Mouse (Mus musculus) MEL (cell line): Measurements from ENCODE around the gene Olfr955. TPM values are rescaled to one million over a fixed set of nuclear protein-coding genes. Genes with fewer than 3 reads are reported as not detected.
A peak's percentile ranks its signal among the peaks of the same experiment; 100 is the strongest.

ENCODE experiments used
- DNase-seq: peaks from one replicate; pipeline ENCODE4 v3.0.0; 2011; ENCODE audit warnings: low read depth, low spot score
- H3K27ac ChIP-seq: 2 replicates; pipeline ENCODE4 v1.5.1; 2012; ENCODE audit warnings: low read depth, mild to moderate bottlenecking, control low read depth, low read length, moderate library complexity; ENCODE audit not compliant: control insufficient read depth
- H3K27me3 ChIP-seq, 2 experiments: fragments of 150-350 bp in 1 of 2; sonication (generic) in 1 of 2; 2 replicates each; pipeline ENCODE4 v1.6.1; 2012; ENCODE audit warnings: low read length in 2 of 2, mild to moderate bottlenecking in 2 of 2, improper control_type of control experiment in 1 of 2, moderate library complexity in 1 of 2; ENCODE audit not compliant: insufficient read depth in 2 of 2, control insufficient read depth in 1 of 2
- H3K36me3 ChIP-seq, 2 experiments: 2 replicates each; pipeline ENCODE4 v1.6.1; 2012 to 2014; ENCODE audit warnings: low read length in 2 of 2, improper control_type of control experiment in 1 of 2, inconsistent platforms in 1 of 2, mild to moderate bottlenecking in 1 of 2; ENCODE audit not compliant: insufficient read depth in 2 of 2, control insufficient read depth in 1 of 2
- H3K4me1 ChIP-seq, 2 experiments: fragments of 150-350 bp in 1 of 2; sonication (generic) in 1 of 2; 2 replicates each; pipeline ENCODE4 v1.6.1; 2012; ENCODE audit warnings: low read length in 2 of 2, improper control_type of control experiment in 1 of 2, mild to moderate bottlenecking in 1 of 2; ENCODE audit not compliant: insufficient read depth in 2 of 2, control insufficient read depth in 1 of 2
- H3K4me3 ChIP-seq, 2 experiments: fragments of 150-350 bp in 1 of 2; sonication (generic) in 1 of 2; 2 replicates each; pipeline ENCODE4 v1.5.1; 2012; ENCODE audit warnings: low read depth in 2 of 2, low read length in 2 of 2, mild to moderate bottlenecking in 2 of 2, moderate library complexity in 2 of 2, control low read depth in 1 of 2, improper control_type of control experiment in 1 of 2; ENCODE audit not compliant: control insufficient read depth in 1 of 2, insufficient read depth in 1 of 2
- H3K79me2 ChIP-seq: 2 replicates; pipeline ENCODE4 v1.6.1; 2012; ENCODE audit warnings: mild to moderate bottlenecking, low read length, moderate library complexity; ENCODE audit not compliant: control insufficient read depth, poor library complexity, insufficient read depth
- H3K9ac ChIP-seq: 2 replicates; pipeline ENCODE4 v1.6.1; 2012; ENCODE audit warnings: low read depth, mild to moderate bottlenecking, control low read depth, low read length, moderate library complexity; ENCODE audit not compliant: control insufficient read depth, poor library complexity, severe bottlenecking
- H3K9me3 ChIP-seq: fragments of 150-350 bp; sonication (generic); replicated peaks from 2 replicates; pipeline ENCODE4 v1.6.1; 2012; ENCODE audit warnings: mild to moderate bottlenecking, low read length, improper control_type of control experiment, moderate library complexity; ENCODE audit not compliant: insufficient read depth
- CHD2 ChIP-seq: IDR thresholded peaks from 2 replicates; pipeline ENCODE4 v1.6.1; 2011; ENCODE audit warnings: low read length, improper control_type of control experiment
- CTCF ChIP-seq, 3 experiments: IDR thresholded peaks in 2 of 3; conservative IDR thresholded peaks in 1 of 3; 2 replicates each; pipeline ENCODE4 v1.5.1; 2011 to 2012; ENCODE audit warnings: low read length in 3 of 3, low read depth in 2 of 3, mild to moderate bottlenecking in 2 of 3, improper control_type of control experiment in 1 of 3, inconsistent platforms in 1 of 3, mixed read lengths in 1 of 3, moderate library complexity in 1 of 3; ENCODE audit not compliant: control insufficient read depth in 1 of 3, insufficient read depth in 1 of 3, poor library complexity in 1 of 3, severe bottlenecking in 1 of 3
- E2F4 ChIP-seq: IDR thresholded peaks from 2 replicates; pipeline ENCODE4 v1.6.1; 2011; ENCODE audit warnings: low read depth, low read length, improper control_type of control experiment, borderline replicate concordance
- EP300 ChIP-seq, 2 experiments: IDR thresholded peaks; 2 replicates each; pipeline ENCODE4 v1.6.1; 2011; ENCODE audit warnings: improper control_type of control experiment in 2 of 2, low read length in 2 of 2, low read depth in 1 of 2, mild to moderate bottlenecking in 1 of 2
- GATA1 ChIP-seq: IDR thresholded peaks from 2 replicates; pipeline ENCODE4 v1.6.1; 2011; ENCODE audit warnings: low read depth, low read length, improper control_type of control experiment
- HCFC1 ChIP-seq: IDR thresholded peaks from 2 replicates; pipeline ENCODE4 v1.6.1; 2012; ENCODE audit warnings: low read depth, mild to moderate bottlenecking, inconsistent platforms, low read length, improper control_type of control experiment, moderate library complexity
- JUND ChIP-seq: IDR thresholded peaks from 2 replicates; pipeline ENCODE4 v1.6.1; 2011; ENCODE audit warnings: low read depth, mild to moderate bottlenecking, improper control_type of control experiment, low read length
- MAX ChIP-seq: IDR thresholded peaks from 2 replicates; pipeline ENCODE4 v1.6.1; 2011; ENCODE audit warnings: low read length, improper control_type of control experiment
- MAZ ChIP-seq: IDR thresholded peaks from 2 replicates; pipeline ENCODE4 v1.6.1; 2012; ENCODE audit warnings: low read depth, mild to moderate bottlenecking, inconsistent platforms, low read length, improper control_type of control experiment
- MXI1 ChIP-seq: IDR thresholded peaks from 2 replicates; pipeline ENCODE4 v1.6.1; 2011; ENCODE audit warnings: mild to moderate bottlenecking, low read depth, low read length, improper control_type of control experiment
- MYB ChIP-seq: IDR thresholded peaks from 2 replicates; pipeline ENCODE4 v1.6.1; 2011; ENCODE audit warnings: mild to moderate bottlenecking, low read depth, low read length, improper control_type of control experiment
- NELFE ChIP-seq: IDR thresholded peaks from 2 replicates; pipeline ENCODE4 v1.6.1; 2011; ENCODE audit warnings: low read depth, low read length, improper control_type of control experiment
- NRF1 ChIP-seq: IDR thresholded peaks from 2 replicates; pipeline ENCODE4 v1.6.1; 2014; ENCODE audit warnings: low read depth, mild to moderate bottlenecking, inconsistent platforms, low read length, improper control_type of control experiment, moderate library complexity; ENCODE audit not compliant: poor library complexity, insufficient read depth, severe bottlenecking
- POLR2A ChIP-seq, 2 experiments: IDR thresholded peaks; 2 replicates each; pipeline ENCODE4 v1.6.1; 2011 to 2012; ENCODE audit warnings: low read length in 2 of 2, mild to moderate bottlenecking in 2 of 2, control low read depth in 1 of 2, improper control_type of control experiment in 1 of 2, low read depth in 1 of 2, moderate library complexity in 1 of 2; ENCODE audit not compliant: control insufficient read depth in 1 of 2, insufficient read depth in 1 of 2, poor library complexity in 1 of 2
- POLR2AphosphoS2 ChIP-seq: IDR thresholded peaks from 2 replicates; pipeline ENCODE4 v1.6.1; 2011; ENCODE audit warnings: low read length, improper control_type of control experiment
- POLR2AphosphoS5 ChIP-seq: IDR thresholded peaks from 2 replicates; pipeline ENCODE4 v1.6.1; 2012; ENCODE audit warnings: low read depth, borderline replicate concordance, mild to moderate bottlenecking, inconsistent platforms, low read length, moderate library complexity, mixed read lengths
- RAD21 ChIP-seq: IDR thresholded peaks from 2 replicates; pipeline ENCODE4 v1.6.1; 2011; ENCODE audit warnings: mild to moderate bottlenecking, low read depth, low read length, improper control_type of control experiment
- RCOR1 ChIP-seq: IDR thresholded peaks from 2 replicates; pipeline ENCODE4 v1.6.1; 2012; ENCODE audit warnings: low read depth, mild to moderate bottlenecking, inconsistent platforms, low read length, improper control_type of control experiment
- SMC3 ChIP-seq: IDR thresholded peaks from 2 replicates; pipeline ENCODE4 v1.6.1; 2011; ENCODE audit warnings: low read depth, low read length, improper control_type of control experiment
- TAL1 ChIP-seq: IDR thresholded peaks from 2 replicates; pipeline ENCODE4 v1.6.1; 2012; ENCODE audit warnings: mild to moderate bottlenecking, inconsistent platforms, low read length, moderate library complexity, mixed read lengths
- TCF12 ChIP-seq: IDR thresholded peaks from 2 replicates; pipeline ENCODE4 v1.6.1; 2014; ENCODE audit warnings: low read depth, mild to moderate bottlenecking, inconsistent platforms, low read length, improper control_type of control experiment, moderate library complexity
- UBTF ChIP-seq: IDR thresholded peaks from 2 replicates; pipeline ENCODE4 v1.6.1; 2012; ENCODE audit warnings: low read depth, mild to moderate bottlenecking, inconsistent platforms, low read length, improper control_type of control experiment, moderate library complexity, borderline replicate concordance; ENCODE audit not compliant: insufficient read depth
- USF1 ChIP-seq: IDR thresholded peaks from 2 replicates; pipeline ENCODE4 v1.6.1; 2014; ENCODE audit warnings: low read depth, mild to moderate bottlenecking, inconsistent platforms, low read length, improper control_type of control experiment, moderate library complexity
- ZC3H11A ChIP-seq: IDR thresholded peaks from 2 replicates; pipeline ENCODE4 v1.6.1; 2012; ENCODE audit warnings: low read depth, mild to moderate bottlenecking, inconsistent platforms, low read length, improper control_type of control experiment
- ZMIZ1 ChIP-seq: IDR thresholded peaks from 2 replicates; pipeline ENCODE4 v1.6.1; 2012; ENCODE audit warnings: low read depth, mild to moderate bottlenecking, inconsistent platforms, low read length, improper control_type of control experiment, moderate library complexity
- polyA plus RNA-seq, 2 experiments: library from polyadenylated mRNA; stranded (reverse) in 1 of 2; unstranded in 1 of 2; fragments of >175 nt in 1 of 2; fragments of >200 nt in 1 of 2; gene quantifications; 2 replicates each; pipeline versions ENCODE4 v1.2.1 to v1.2.4; 2012; ENCODE audit warnings: low replicate concordance in 2 of 2, low read depth in 1 of 2; ENCODE audit not compliant: insufficient read length in 2 of 2, insufficient read depth in 1 of 2, missing spikeins in 1 of 2
- total RNA-seq: library from RNA; depleted of rRNA; stranded (reverse); fragments of 300-350 nt; gene quantifications from 2 replicates; pipeline ENCODE4 v1.2.3, GENCODE M21; 2012

The Olfr955 gene
- total and polyA plus RNA-seq, 3 experiments, result not detected

DNA sequence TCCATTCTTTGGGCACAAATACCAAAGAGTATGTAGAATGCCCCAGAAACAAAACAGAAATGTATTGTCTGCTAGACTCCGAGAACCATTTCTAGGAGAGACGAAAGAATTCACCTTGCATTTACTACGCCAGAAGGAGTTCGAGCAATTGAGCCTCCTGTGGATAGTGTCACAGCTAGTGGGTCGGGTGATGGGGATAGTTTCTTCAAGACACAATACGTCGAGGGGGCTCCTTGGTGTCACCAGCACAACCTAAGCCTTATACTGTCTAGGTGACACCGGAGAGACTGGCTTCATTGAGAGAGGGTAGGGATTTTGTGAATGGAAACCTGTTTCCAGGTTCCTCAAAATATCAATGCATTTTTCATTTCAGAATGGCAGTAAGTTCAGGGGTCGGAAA, 37.7 kb upstream of the Olfr955 start:
- Histone ChIP-seq H3K9ac (no peak overlapping the region), H3K9me3 (no peaks in the 10 kb centered on the region), H3K4me3 (no peak overlapping the region), H3K79me2 (no peaks in the 10 kb centered on the region), H3K4me1 (no peaks in the 10 kb centered on the region), H3K27me3 (no peaks in the 10 kb centered on the region), H3K36me3 (no peaks in the 10 kb centered on the region), H3K27ac (no peak overlapping the region)
- DNase-seq, result no peak
- TF ChIP-seq RAD21, result no peak
- TF ChIP-seq ZC3H11A, result no peak
- TF ChIP-seq TAL1, result no peak
- TF ChIP-seq NELFE, result no peak
- no peak for TF ChIP-seq HCFC1
- no peak for TF ChIP-seq MYB
- TF ChIP-seq JUND, result no peak
- no peak for TF ChIP-seq E2F4
- no peak for TF ChIP-seq POLR2A (IDR thresholded peaks at IDR 0.05; ENCODE audit: control insufficient read depth in 1 of 2, insufficient read depth in 1 of 2, low read depth in 1 of 2, low read length in 2 of 2, poor library complexity in 1 of 2)
- TF ChIP-seq ZMIZ1, result no peak
- TF ChIP-seq NRF1, result no peak
- no peak for TF ChIP-seq MXI1
- no peak for TF ChIP-seq RCOR1
- TF ChIP-seq MAZ, result no peak
- TF ChIP-seq UBTF, result no peak
- no peak for TF ChIP-seq POLR2AphosphoS5

DNA sequence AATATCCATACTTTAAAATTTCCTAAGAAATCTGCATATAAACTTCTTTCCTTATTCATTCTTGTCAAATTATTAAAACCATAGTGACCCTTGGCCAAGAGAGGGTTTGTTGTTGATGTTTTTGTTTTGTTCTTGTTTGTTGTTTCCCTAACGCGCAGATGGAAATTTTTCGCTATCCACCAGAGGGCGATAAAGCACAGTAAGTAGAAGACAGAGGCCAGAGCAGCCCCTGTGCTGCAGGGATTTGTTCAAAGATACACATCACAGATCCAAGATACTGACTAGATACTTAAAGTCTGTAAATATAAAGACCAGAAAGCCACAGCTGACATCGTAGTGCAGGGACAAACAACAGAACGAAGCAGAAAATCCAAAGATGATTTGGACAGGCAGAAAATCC, 37.3 kb upstream of the Olfr955 start:
- no peak overlapping the region for H3K27ac ChIP-seq
- H3K4me3 ChIP-seq, result no peak overlapping the region
- no peak overlapping the region for H3K9ac ChIP-seq
- no peaks in the 10 kb centered on the region for H3K79me2 ChIP-seq
- no peaks in the 10 kb centered on the region for H3K4me1 ChIP-seq
- no peaks in the 10 kb centered on the region for H3K9me3 ChIP-seq
- TF ChIP-seq CTCF (IDR thresholded peaks at IDR 0.05 in 2 of 3, conservative IDR thresholded peaks at IDR 0.05 in 1 of 3; ENCODE audit: control insufficient read depth in 1 of 3, insufficient read depth in 1 of 3, low read depth in 2 of 3, low read length in 3 of 3, poor library complexity in 1 of 3, severe bottlenecking in 1 of 3) (peak; percentile 18 to 41 (median 32); a peak in 4 of 6 replicates), GATA1 (no peak), POLR2AphosphoS2 (no peak), RAD21 (peak; percentile 32), USF1 (no peak), CHD2 (no peak), E2F4 (no peak), MAX (no peak), MYB (no peak), SMC3 (peak; percentile 22; the same call in 1 of the 2 replicates), EP300 (IDR thresholded peaks at IDR 0.05; ENCODE audit: low read depth in 1 of 2, low read length in 2 of 2) (no peak), TCF12 (no peak), MXI1 (no peak)
- no peaks in the 10 kb centered on the region for H3K36me3 ChIP-seq
- no peaks in the 10 kb centered on the region for H3K27me3 ChIP-seq
- peak; percentile 22 for DNase-seq
